ENCODE assay signal across 12 mouse cellular contexts in the genomic region with DNA sequence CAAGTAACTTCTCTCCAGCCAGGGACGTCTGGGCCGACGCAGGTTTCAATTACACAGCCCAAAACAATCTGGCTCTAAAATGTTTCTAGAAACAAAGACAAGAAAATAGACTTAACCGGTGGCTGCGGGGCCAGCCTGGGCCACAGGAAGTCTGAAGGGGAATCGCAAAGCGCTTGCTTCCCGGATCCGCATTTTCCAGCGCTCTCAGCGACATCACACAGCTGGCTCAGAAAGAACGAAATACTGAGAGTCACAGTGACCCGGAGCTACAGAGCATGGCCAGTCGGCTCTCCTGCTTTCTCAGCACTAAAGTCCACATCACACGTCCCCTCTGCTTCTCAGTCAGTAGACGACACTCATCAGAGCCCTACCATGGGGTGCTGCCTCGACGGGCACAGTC. TPM values are rescaled to one million over a fixed set of nuclear protein-coding genes. Genes with fewer than 3 reads are reported as not detected.
DNase-seq lines count a peak whose midpoint lies in the region; ATAC-seq lines count a peak whose summit lies in the region.
"Had no signal": no experiment of that assay in that cellular context is flagged by ENCODE, and none has a peak within 500 bp of the region (broad histone marks: within the 10 kb centered on the region; RNA-seq: fewer than 3 reads in every experiment).

No protein-coding gene starts in this region.

- H3K4me2 ChIP-seq in hindbrain, embryonic 16.5 days (ENCODE audit: low read length), result no peak overlapping the region
- no peak overlapping the region for H3K4me2 ChIP-seq in embryonic facial prominence, embryonic 12.5 days (replicated peaks)

- peaks cover 18% of the 10 kb centered on the region; the same call in 1 of the 2 replicates for H3K36me3 ChIP-seq in hindbrain, embryonic 10.5 days
- no peaks in the 10 kb centered on the region for H3K36me3 ChIP-seq in hindbrain, embryonic 16.5 days (ENCODE audit: control insufficient read depth, insufficient read depth, low read length)
- H3K36me3 ChIP-seq in embryonic facial prominence, embryonic 12.5 days, result no peaks in the 10 kb centered on the region

- WGBS in hindbrain, embryonic 10.5 days, result 84% methylated on average over 18 of the region's 18 CpGs
- WGBS in hindbrain, embryonic 16.5 days, result 86% methylated on average over 18 of the region's 18 CpGs
- 75% methylated on average over 18 of the region's 18 CpGs for WGBS in embryonic facial prominence, embryonic 12.5 days

- peaks cover 51% of the 10 kb centered on the region for H3K4me1 ChIP-seq in hindbrain, embryonic 10.5 days (replicated peaks)
- peaks cover 21% of the 10 kb centered on the region for H3K4me1 ChIP-seq in hindbrain, embryonic 16.5 days (ENCODE audit: control insufficient read depth, insufficient read depth, low read depth, low read length)
- H3K4me1 ChIP-seq in embryonic facial prominence, embryonic 12.5 days, result peaks cover 28% of the 10 kb centered on the region

- no peak for ATAC-seq in hindbrain, embryonic 16.5 days
- no peak for ATAC-seq in embryonic facial prominence, embryonic 12.5 days (ENCODE audit: insufficient number of reproducible peaks, insufficient read depth, low FRiP score, low TSS enrichment)

- intact Hi-C loops in heart, postnatal 10 days (cut with DNase I), result loop anchor here (2.0 kb wide), 1 partner anchor 16 kb away; no protein-coding TSS in a partner anchor

- 0 out of 2 replicates have a peak overlapping the region, but pooled peaks have one; percentile 3 for H3K27ac ChIP-seq in hindbrain, embryonic 10.5 days
- no peak overlapping the region for H3K27ac ChIP-seq in hindbrain, embryonic 16.5 days (ENCODE audit: low read depth, low read length)
- H3K27ac ChIP-seq in embryonic facial prominence, embryonic 12.5 days, result peak overlapping the region; percentile 46; the same call in 1 of the 2 replicates

- no peak overlapping the region for H3K4me3 ChIP-seq in hindbrain, embryonic 10.5 days
- no peak overlapping the region for H3K4me3 ChIP-seq in hindbrain, embryonic 16.5 days (ENCODE audit: low read length)
- H3K4me3 ChIP-seq in embryonic facial prominence, embryonic 12.5 days, result no peak overlapping the region

- no peak for DNase-seq in hindbrain, embryonic 10.5 days (ENCODE audit: low spot score)
- peak; percentile 72 to 74 for DNase-seq in heart, postnatal 10 days
- peak; percentile 64 to 74 for DNase-seq in kidney, postnatal 25 days
- DNase-seq in adrenal gland, postnatal 4 days (ENCODE audit: low spot score in 2 of 2), result no peak
- DNase-seq in ovary, postnatal 10 days (ENCODE audit: low spot score), result no peak
- DNase-seq in thymus, postnatal 36 days, result no peak
- DNase-seq: cerebellum, postnatal 25 days; layer of hippocampus, postnatal 36 days; midbrain, embryonic 14.5 days; thymus, adult 18-20 months had no signal

- no peaks in the 10 kb centered on the region for H3K9me3 ChIP-seq in hindbrain, embryonic 10.5 days
- no peaks in the 10 kb centered on the region for H3K9me3 ChIP-seq in hindbrain, embryonic 16.5 days (ENCODE audit: control insufficient read depth, low read length)
- H3K9me3 ChIP-seq in embryonic facial prominence, embryonic 12.5 days, result no peaks in the 10 kb centered on the region

- H3K9ac ChIP-seq in hindbrain, embryonic 16.5 days (ENCODE audit: low read depth, low read length), result no peak overlapping the region
- no peak overlapping the region for H3K9ac ChIP-seq in embryonic facial prominence, embryonic 12.5 days

- no peaks in the 10 kb centered on the region for H3K27me3 ChIP-seq in hindbrain, embryonic 10.5 days (ENCODE audit: insufficient read depth, poor library complexity, severe bottlenecking)
- no peaks in the 10 kb centered on the region for H3K27me3 ChIP-seq in hindbrain, embryonic 16.5 days (replicated peaks; ENCODE audit: control insufficient read depth, insufficient read depth, low read length)
- H3K27me3 ChIP-seq in embryonic facial prominence, embryonic 12.5 days, result no peaks in the 10 kb centered on the region

RNA-seq across cellular contexts. Expression of a gene that starts 17.7 kb away (rescaled TPM):
- polyA plus RNA-seq in hindbrain, embryonic 10.5 days (2016; fragmentation: Nextera tagmentation; extraction: Ambion mirVana), result 248 and 258 TPM in 2 replicates
- polyA plus RNA-seq in hindbrain, embryonic 16.5 days (2015; fragmentation: Nextera tagmentation; extraction: Ambion mirVana), result 176 and 191 TPM in 2 replicates
- 123 and 127 TPM in 2 replicates for polyA plus RNA-seq in embryonic facial prominence, embryonic 12.5 days (2016; fragmentation: Nextera tagmentation; extraction: Ambion mirVana)
- 10 to 100 TPM; 73.1 to 76.1 TPM for total RNA-seq in heart, postnatal 10 days (2021)
- 100 to 1,000 TPM in 1 of 2 experiments, 10 to 100 TPM in 1; 99.1 to 105 TPM for total RNA-seq in adrenal gland, postnatal 4 days (2021)

RNA-seq across cellular contexts. Expression of a gene that starts 58.4 kb away (rescaled TPM):
- polyA plus RNA-seq in hindbrain, embryonic 10.5 days (2016; fragmentation: Nextera tagmentation; extraction: Ambion mirVana), result 1.3 and 1.7 TPM in 2 replicates
- 1.9 and 2.5 TPM in 2 replicates for polyA plus RNA-seq in hindbrain, embryonic 16.5 days (2015; fragmentation: Nextera tagmentation; extraction: Ambion mirVana)
- polyA plus RNA-seq in embryonic facial prominence, embryonic 12.5 days (2016; fragmentation: Nextera tagmentation; extraction: Ambion mirVana), result 1.5 and 1.9 TPM in 2 replicates
- 1 to 10 TPM; 2.0 to 2.1 TPM for total RNA-seq in heart, postnatal 10 days (2021)
- total RNA-seq in adrenal gland, postnatal 4 days (2021), result 1 to 10 TPM; 3.2 to 4.3 TPM

Comparison
In these comparisons a context has a peak if more than half of its experiments do, and no peak if none do; other contexts are left out.
1. DNase-seq: peak in heart, postnatal 10 days (2 of 2) and kidney, postnatal 25 days (2 of 2); none in hindbrain, embryonic 10.5 days (single experiment), adrenal gland, postnatal 4 days (0 of 2), ovary, postnatal 10 days (single experiment) and thymus, postnatal 36 days (0 of 2).